Mouse (Mus musculus) E14TG2a.4 (cell line): ENCODE data around the gene Gal3st2c.
"Not testable (repeated sequence)": the region's sequence is repeated elsewhere in the genome, so short reads cannot be mapped to it uniquely, and the experiment has no call there.

Source experiments
- H3K27me3 ChIP-seq: 2 replicates; pipeline ENCODE4 v1.6.1; 2014; ENCODE audit warnings: low read length, control low read depth; ENCODE audit not compliant: insufficient read depth
- H3K36me3 ChIP-seq: 2 replicates; pipeline ENCODE4 v1.6.1; 2014; ENCODE audit warnings: low read length, control low read depth; ENCODE audit not compliant: insufficient read depth
- H3K4me1 ChIP-seq: replicated peaks from 2 replicates; pipeline ENCODE4 v1.6.1; 2014; ENCODE audit warnings: low read depth, low read length, control low read depth
- H3K4me3 ChIP-seq: replicated peaks from 2 replicates; pipeline ENCODE4 v1.5.1; 2014; ENCODE audit warnings: mild to moderate bottlenecking, low read length
- H3K9me3 ChIP-seq: 2 replicates; pipeline ENCODE4 v1.6.1; 2014; ENCODE audit warnings: low read length, control low read depth
- CTCF ChIP-seq: conservative IDR thresholded peaks from 2 replicates; pipeline ENCODE4 v1.5.1; 2014; ENCODE audit warnings: low read length
- NANOG ChIP-seq: IDR thresholded peaks from 2 replicates; pipeline ENCODE4 v1.6.1; 2014; ENCODE audit warnings: borderline replicate concordance, low read length, mixed read lengths
- POU5F1 ChIP-seq: IDR thresholded peaks from 2 replicates; pipeline ENCODE4 v1.6.1; 2014; ENCODE audit warnings: low read length, borderline replicate concordance

Gal3st2c gene

GRCm38 (mm10) chr1:93990209-93990608 is at the start of gene Gal3st2c:
TSS of gene Gal3st2c (plus strand) at chr1:93990509.
- H3K36me3 ChIP-seq, H3K4me1 ChIP-seq, H3K9me3 ChIP-seq, H3K27me3 ChIP-seq, H3K4me3 ChIP-seq: not testable (repeated sequence)

GRCm38 (mm10) chr1:93949087-93949486 is 41.2 kb upstream of the Gal3st2c start:
- not testable (repeated sequence) for H3K4me1 ChIP-seq, H3K4me3 ChIP-seq, H3K36me3 ChIP-seq, H3K27me3 ChIP-seq, H3K9me3 ChIP-seq

GRCm38 (mm10) chr1:93966489-93966888 is 23.8 kb upstream of the Gal3st2c start:
- not testable (repeated sequence) for H3K4me3 ChIP-seq, H3K4me1 ChIP-seq, H3K36me3 ChIP-seq, H3K9me3 ChIP-seq, H3K27me3 ChIP-seq

GRCm38 (mm10) chr1:93970380-93970779 is 19.9 kb upstream of the Gal3st2c start:
- not testable (repeated sequence) for H3K4me3 ChIP-seq, H3K9me3 ChIP-seq, H3K27me3 ChIP-seq, H3K4me1 ChIP-seq, H3K36me3 ChIP-seq

GRCm38 (mm10) chr1:93970797-93971196 is 19.5 kb upstream of the Gal3st2c start:
- not testable (repeated sequence) for H3K9me3 ChIP-seq, H3K27me3 ChIP-seq, H3K4me1 ChIP-seq, H3K4me3 ChIP-seq, H3K36me3 ChIP-seq

- not testable (repeated sequence) for H3K27me3 ChIP-seq, H3K4me1 ChIP-seq, H3K9me3 ChIP-seq, H3K36me3 ChIP-seq, H3K4me3 ChIP-seq
These were observed 14.5 kb upstream of the Gal3st2c start for GRCm38 (mm10) chr1:93975764-93976163.

GRCm38 (mm10) chr1:93978287-93978686 is 12.0 kb upstream of the Gal3st2c start:
- not testable (repeated sequence) for H3K27me3 ChIP-seq, H3K36me3 ChIP-seq, H3K4me3 ChIP-seq, H3K9me3 ChIP-seq, H3K4me1 ChIP-seq

GRCm38 (mm10) chr1:93980932-93981331 is 9.4 kb upstream of the Gal3st2c start:
- H3K4me3 ChIP-seq, H3K4me1 ChIP-seq, H3K36me3 ChIP-seq, H3K9me3 ChIP-seq, H3K27me3 ChIP-seq: not testable (repeated sequence)

GRCm38 (mm10) chr1:93986167-93986566 is 4.1 kb upstream of the Gal3st2c start:
- Histone ChIP-seq H3K36me3 (no peaks in the 10 kb centered on the region), H3K9me3 (no peaks in the 10 kb centered on the region), H3K4me3 (no peak overlapping the region), H3K27me3 (no peaks in the 10 kb centered on the region), H3K4me1 (no peaks in the 10 kb centered on the region)
- no peak for TF ChIP-seq POU5F1
- no peak for TF ChIP-seq CTCF

- no peaks in the 10 kb centered on the region for H3K4me1 ChIP-seq
- no peaks in the 10 kb centered on the region for H3K36me3 ChIP-seq
- H3K27me3 ChIP-seq = no peaks in the 10 kb centered on the region
- no peak overlapping the region for H3K4me3 ChIP-seq
- H3K9me3 ChIP-seq = no peaks in the 10 kb centered on the region
- TF ChIP-seq NANOG (no peak), POU5F1 (no peak), CTCF (no peak)
These were observed 1.5 kb upstream of the Gal3st2c start for GRCm38 (mm10) chr1:93988786-93989185.

- not testable (repeated sequence) for H3K9me3 ChIP-seq, H3K4me3 ChIP-seq, H3K27me3 ChIP-seq
These were observed 759 bp downstream of the Gal3st2c start for GRCm38 (mm10) chr1:93991068-93991467.

GRCm38 (mm10) chr1:93991491-93991890 is 1.2 kb downstream of the Gal3st2c start:
- not testable (repeated sequence) for H3K4me1 ChIP-seq, H3K27me3 ChIP-seq, H3K9me3 ChIP-seq, H3K4me3 ChIP-seq, H3K36me3 ChIP-seq

More at GRCm38 (mm10) chr1:93991068-93991467, 759 bp downstream of the Gal3st2c start:
- H3K36me3 ChIP-seq, H3K4me1 ChIP-seq: not testable (repeated sequence)
